Comparison of ENCODE assay signal across 8 mouse cellular contexts in the genomic region with DNA sequence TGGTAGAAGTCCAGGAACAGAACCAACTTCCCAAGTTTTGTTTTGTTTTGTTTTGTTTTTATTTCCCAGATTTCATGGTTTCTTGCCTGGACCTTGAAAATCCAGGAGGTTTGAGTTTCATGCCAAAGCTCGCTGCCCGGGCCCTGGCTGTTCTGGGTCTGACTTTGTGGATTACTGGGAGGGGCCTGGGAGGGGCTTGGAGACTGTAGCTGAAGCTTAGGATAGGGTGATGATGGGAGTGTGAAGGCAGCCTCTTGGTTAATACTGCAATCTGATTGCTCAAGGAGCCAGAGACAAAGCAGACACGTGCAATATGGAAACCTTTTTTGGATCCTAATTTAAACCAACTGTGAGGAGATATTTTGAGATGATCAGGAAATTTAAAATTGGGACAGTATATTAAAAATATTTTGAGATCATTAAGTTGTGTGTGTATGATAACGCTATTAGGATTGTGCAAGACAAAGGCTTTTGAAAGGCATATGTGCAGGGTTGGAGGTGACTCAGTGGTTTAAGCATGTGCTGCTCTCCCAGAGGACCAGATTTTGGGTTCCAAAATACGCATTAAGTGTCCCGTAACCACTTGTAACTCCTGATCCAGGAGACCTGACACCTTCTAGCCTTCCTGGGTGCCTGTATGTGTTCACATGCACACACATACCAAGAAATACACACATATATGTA.
DNase-seq lines count a peak whose midpoint lies in the region; TF ChIP-seq lines count a peak whose summit lies in the region.

No protein-coding gene starts in this region.

- no peak for TF ChIP-seq EP300 in CH12.LX (IDR thresholded peaks at IDR 0.05; ENCODE audit: low read length)

- H3K4me1 ChIP-seq in CH12.LX (ENCODE audit: control insufficient read depth in 1 of 2, insufficient read depth in 2 of 2), result peaks cover 3 to 28% of the 10 kb centered on the region in 2 experiments; a peak in 3 of 4 replicates
- H3K4me1 ChIP-seq in embryonic fibroblast, embryonic 13.5 days (ENCODE audit: control insufficient read depth, insufficient read depth, low read length), result no peaks in the 10 kb centered on the region

- no peaks in the 10 kb centered on the region for H3K79me2 ChIP-seq in CH12.LX (replicated peaks; ENCODE audit: control insufficient read depth, extremely low read depth, insufficient read depth, poor library complexity, severe bottlenecking)

- in situ Hi-C loops in CH12.LX (cut with MboI; ENCODE audit: low pct_ligation_motif_present, low pct_unique_long_range_greater_than_20kb, low sequenced_read_pairs), result no loop called here

- no peak overlapping the region for H3K27ac ChIP-seq in CH12.LX (ENCODE audit: insufficient read depth, low read depth)
- peak overlapping the region; percentile 74 for H3K27ac ChIP-seq in embryonic fibroblast, embryonic 13.5 days (ENCODE audit: insufficient read depth, low read length)

- TF ChIP-seq POLR2A in CH12.LX (IDR thresholded peaks at IDR 0.05; ENCODE audit: low read depth, low read length), result no peak
- TF ChIP-seq POLR2A in embryonic fibroblast, embryonic 13.5 days (IDR thresholded peaks at IDR 0.05; ENCODE audit: low read depth, low read length), result no peak

- peak overlapping the region; percentile 68 for H3K4me2 ChIP-seq in CH12.LX (ENCODE audit: insufficient read depth, low read depth, poor library complexity, severe bottlenecking)

- no peak for TF ChIP-seq CTCF in CH12.LX (conservative IDR thresholded peaks at IDR 0.05 in 1 of 2, IDR thresholded peaks at IDR 0.05 in 1 of 2; ENCODE audit: low read depth in 2 of 2, low read length in 2 of 2)
- TF ChIP-seq CTCF in embryonic fibroblast, embryonic 13.5 days (IDR thresholded peaks at IDR 0.05; ENCODE audit: borderline replicate concordance, insufficient read depth, low read length), result no peak

- DNase-seq in adrenal gland, adult 2 months, result peak; percentile 32
- no peak for DNase-seq in adrenal gland, postnatal 25 days
- DNase-seq in CH12.LX (ENCODE audit: extremely low read depth), result no peak
- DNase-seq in lung, postnatal 10 days, result peak; percentile 68
- DNase-seq in layer of hippocampus, adult 8-10 months (ENCODE audit: low spot score in 2 of 2), result no peak
- no peak for DNase-seq in thymus, postnatal 10 days (ENCODE audit: low spot score in 2 of 2)
- DNase-seq in layer of hippocampus, adult 18-20 months (ENCODE audit: low spot score in 2 of 2), result no peak

- H3K9me3 ChIP-seq in CH12.LX (replicated peaks; ENCODE audit: low read length), result peaks cover 12% of the 10 kb centered on the region

- no peaks in the 10 kb centered on the region for H3K36me3 ChIP-seq in CH12.LX (replicated peaks in 1 of 2; ENCODE audit: control insufficient read depth in 1 of 2, insufficient read depth in 1 of 2, low read length in 1 of 2)

- dilution Hi-C loops in CH12.LX (cut with MboI; ENCODE audit: extremely low pct_ligation_motif_present, extremely low pct_unique_long_range_greater_than_20kb, low sequenced_read_pairs), result no loop called here

- 0 out of 2 replicates have a peak overlapping the region, but pooled peaks have one; percentile 20 for H3K9ac ChIP-seq in CH12.LX (ENCODE audit: insufficient read depth, low read depth)

- TF ChIP-seq RAD21 in CH12.LX (IDR thresholded peaks at IDR 0.05; ENCODE audit: low read depth, low read length), result no peak

- no peak overlapping the region for H3K4me3 ChIP-seq in CH12.LX (replicated peaks in 1 of 3; ENCODE audit: low read depth in 2 of 3, low read length in 2 of 3, poor library complexity in 1 of 3)
- no peak overlapping the region for H3K4me3 ChIP-seq in embryonic fibroblast, embryonic 13.5 days (ENCODE audit: insufficient read depth, low read length)

- no peaks in the 10 kb centered on the region for H3K27me3 ChIP-seq in CH12.LX (replicated peaks)

TF ChIP-seq in CH12.LX, 34 proteins besides CTCF, POLR2A, EP300 and RAD21:
- peak; percentile 34; the same call in 1 of the 2 replicates for TF ChIP-seq MYC (IDR thresholded peaks at IDR 0.05; ENCODE audit: low read depth, low read length)
- no peak for TF ChIP-seq NRF1 (IDR thresholded peaks at IDR 0.05; ENCODE audit: low read depth, low read length)
- TF ChIP-seq BHLHE40 (IDR thresholded peaks at IDR 0.05; ENCODE audit: low read depth, low read length), result 0 out of 2 replicates have a peak, but pooled peaks have one; percentile 31
TF ChIP-seq in CH12.LX: peak in this region for 2.

Comparison
In these comparisons a context has a peak if more than half of its experiments do, and no peak if none do; other contexts are left out.
1. DNase-seq: peak in adrenal gland, adult 2 months (single experiment) and lung, postnatal 10 days (single experiment); none in adrenal gland, postnatal 25 days (single experiment), CH12.LX (single experiment), layer of hippocampus, adult 8-10 months (0 of 2), thymus, postnatal 10 days (0 of 2) and layer of hippocampus, adult 18-20 months (0 of 2).